Mouse (Mus musculus) hindbrain, embryonic 13.5 days (tissue): ENCODE results near the gene Myo10. TPM values are rescaled to one million over a fixed set of nuclear protein-coding genes. Genes with fewer than 3 reads are reported as not detected.

Source experiments
- ATAC-seq: fragments of 200-750 bp; cut with Nextera tagmentation; 2 replicates; pipeline ENCODE4 v1.8.0; 2017; ENCODE audit warnings: moderate TSS enrichment; ENCODE audit not compliant: low FRiP score
- H3K27ac ChIP-seq: fragments of 300-500 bp; sonication (generic); 2 replicates; pipeline ENCODE4 v1.5.1; 2015; ENCODE audit warnings: inconsistent platforms, mild to moderate bottlenecking, moderate library complexity
- H3K27me3 ChIP-seq: fragments of 300-500 bp; sonication (generic); 2 replicates; pipeline ENCODE4 v1.6.1; 2015; ENCODE audit warnings: mild to moderate bottlenecking, inconsistent platforms
- H3K36me3 ChIP-seq: fragments of 300-500 bp; sonication (generic); 2 replicates; pipeline ENCODE4 v1.6.1; 2015; ENCODE audit warnings: mild to moderate bottlenecking, inconsistent platforms
- H3K4me1 ChIP-seq: fragments of 300-500 bp; sonication (generic); replicated peaks from 2 replicates; pipeline ENCODE4 v1.6.1; 2015; ENCODE audit warnings: inconsistent platforms
- H3K4me2 ChIP-seq: fragments of 300-500 bp; sonication (generic); 2 replicates; pipeline ENCODE4 v1.6.1; 2015; ENCODE audit warnings: inconsistent platforms, mild to moderate bottlenecking, moderate library complexity
- H3K4me3 ChIP-seq: fragments of 300-500 bp; sonication (generic); 2 replicates; pipeline ENCODE4 v1.5.1; 2015; ENCODE audit warnings: mild to moderate bottlenecking, inconsistent platforms
- H3K9ac ChIP-seq: fragments of 300-500 bp; sonication (generic); 2 replicates; pipeline ENCODE4 v1.6.1; 2015; ENCODE audit warnings: mild to moderate bottlenecking, inconsistent platforms
- H3K9me3 ChIP-seq: fragments of 300-500 bp; sonication (generic); 2 replicates; pipeline ENCODE4 v1.6.1; 2016; ENCODE audit warnings: inconsistent platforms
- WGBS: fragments of 180-500 bp; shearing (Covaris S2); methylation state at CpG from one replicate; pipeline ENCODE4 v1.1.7; 2015; 5-methylcytosine and 5-hydroxymethylcytosine counted together
- polyA plus RNA-seq: library from polyadenylated mRNA; unstranded; fragments of >200 nt; fragmentation: Nextera tagmentation; extraction: Ambion mirVana; gene quantifications from 2 replicates; pipeline ENCODE4 v1.2.1, GENCODE M21; 2015

The Myo10 gene
- polyA plus RNA-seq, 1 experiment from 2014 or later = 26.6 TPM

GRCm38 (mm10) chr15:25673231-25673980 lies 51.1 kb downstream of the Myo10 start:
- Histone ChIP-seq H3K9ac (no peak overlapping the region), H3K9me3 (no peaks in the 10 kb centered on the region), H3K36me3 (no peaks in the 10 kb centered on the region), H3K27ac (peak overlapping the region; percentile 66), H3K27me3 (peaks cover 7% of the 10 kb centered on the region; the same call in 1 of the 2 replicates), H3K4me2 (no peak overlapping the region), H3K4me3 (no peak overlapping the region), H3K4me1 (peaks cover 53% of the 10 kb centered on the region)
- 36% methylated on average over 6 of the region's 6 CpGs for whole genome bisulfite sequencing
- ATAC-seq = peak; percentile 45

DNA sequence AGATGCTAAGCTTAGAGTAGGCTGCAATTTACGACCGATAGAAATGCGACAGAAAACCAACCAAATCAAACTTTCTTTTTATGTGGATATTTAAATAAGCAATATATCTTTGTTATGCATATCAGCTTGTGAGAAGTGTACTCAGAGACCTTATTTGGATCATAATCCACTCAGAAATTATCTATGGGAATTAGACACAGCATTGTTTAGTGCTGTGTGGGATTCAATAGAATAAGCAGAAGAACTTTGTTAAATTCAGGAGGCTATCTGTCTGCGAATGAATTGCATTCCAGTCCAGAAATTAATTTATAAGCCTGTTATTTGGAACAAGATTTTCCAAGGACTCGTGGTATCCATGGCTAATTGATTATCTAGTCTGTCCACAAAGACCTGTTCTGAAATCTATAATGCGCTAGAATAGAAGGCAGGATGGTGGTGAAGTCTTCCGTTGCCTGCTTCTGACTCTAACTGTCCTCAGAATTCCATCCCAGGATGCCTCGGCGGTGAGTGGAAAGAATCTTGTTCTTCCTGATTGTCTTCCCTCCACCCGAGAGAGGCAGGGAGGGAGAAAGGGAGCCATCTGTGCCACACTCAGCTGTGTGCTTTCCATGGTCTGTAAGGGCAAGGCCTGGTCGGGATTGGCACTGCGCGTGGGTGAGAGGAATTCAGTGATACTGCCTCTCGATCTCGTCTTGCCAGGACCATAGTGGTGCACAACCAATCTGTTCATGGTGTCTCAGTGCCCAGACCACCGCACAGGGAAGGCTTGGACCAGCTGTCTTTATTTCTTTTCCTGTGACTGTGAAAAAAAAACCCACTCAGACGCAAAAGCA lies 52.0 kb downstream of the Myo10 start:
- Histone ChIP-seq H3K4me2 (no peak overlapping the region), H3K4me1 (peaks cover 55% of the 10 kb centered on the region), H3K27ac (peak overlapping the region; percentile 66), H3K9ac (no peak overlapping the region), H3K27me3 (peaks cover 8% of the 10 kb centered on the region; the same call in 1 of the 2 replicates), H3K9me3 (no peaks in the 10 kb centered on the region), H3K4me3 (no peak overlapping the region), H3K36me3 (no peaks in the 10 kb centered on the region)
- 50% methylated on average over 17 of the region's 17 CpGs for WGBS
- ATAC-seq = peak; percentile 26; the same call in 1 of the 2 replicates

DNA sequence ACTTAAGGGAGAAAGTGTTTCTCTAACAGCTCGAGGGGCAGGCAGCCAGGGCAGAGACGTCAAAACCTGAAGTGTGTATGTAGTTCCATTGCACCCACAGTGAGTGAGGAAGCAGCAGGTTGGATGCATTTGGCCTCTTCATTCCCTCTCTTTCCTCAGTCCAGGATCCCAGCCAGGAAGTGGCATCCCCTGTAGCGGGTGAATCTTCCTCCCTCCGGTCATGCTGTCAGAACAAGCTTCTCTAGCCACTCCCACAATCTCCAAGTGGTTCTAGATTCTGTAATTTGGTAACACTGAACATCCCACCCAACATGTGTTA lies 52.6 kb downstream of the Myo10 start:
- Histone ChIP-seq H3K36me3 (no peaks in the 10 kb centered on the region), H3K9ac (no peak overlapping the region), H3K27me3 (peaks cover 8% of the 10 kb centered on the region; the same call in 1 of the 2 replicates), H3K27ac (peak overlapping the region; percentile 64; the same call in 1 of the 2 replicates), H3K4me1 (peaks cover 54% of the 10 kb centered on the region), H3K9me3 (no peaks in the 10 kb centered on the region), H3K4me3 (no peak overlapping the region), H3K4me2 (no peak overlapping the region)
- ATAC-seq = no peak
- 80% methylated on average over 4 of the region's 4 CpGs for WGBS

GRCm38 (mm10) chr15:25675359-25675758 lies 53.0 kb downstream of the Myo10 start:
- 72% methylated on average over 11 of the region's 11 CpGs for WGBS
- H3K9ac ChIP-seq = no peak overlapping the region
- H3K27me3 ChIP-seq = peaks cover 8% of the 10 kb centered on the region; the same call in 1 of the 2 replicates
- no peak overlapping the region for H3K4me2 ChIP-seq
- H3K27ac ChIP-seq = peak overlapping the region; percentile 74; the same call in 1 of the 2 replicates
- ATAC-seq = no peak
- no peaks in the 10 kb centered on the region for H3K9me3 ChIP-seq
- no peaks in the 10 kb centered on the region for H3K36me3 ChIP-seq
- H3K4me3 ChIP-seq = no peak overlapping the region
- H3K4me1 ChIP-seq = peaks cover 58% of the 10 kb centered on the region

DNA sequence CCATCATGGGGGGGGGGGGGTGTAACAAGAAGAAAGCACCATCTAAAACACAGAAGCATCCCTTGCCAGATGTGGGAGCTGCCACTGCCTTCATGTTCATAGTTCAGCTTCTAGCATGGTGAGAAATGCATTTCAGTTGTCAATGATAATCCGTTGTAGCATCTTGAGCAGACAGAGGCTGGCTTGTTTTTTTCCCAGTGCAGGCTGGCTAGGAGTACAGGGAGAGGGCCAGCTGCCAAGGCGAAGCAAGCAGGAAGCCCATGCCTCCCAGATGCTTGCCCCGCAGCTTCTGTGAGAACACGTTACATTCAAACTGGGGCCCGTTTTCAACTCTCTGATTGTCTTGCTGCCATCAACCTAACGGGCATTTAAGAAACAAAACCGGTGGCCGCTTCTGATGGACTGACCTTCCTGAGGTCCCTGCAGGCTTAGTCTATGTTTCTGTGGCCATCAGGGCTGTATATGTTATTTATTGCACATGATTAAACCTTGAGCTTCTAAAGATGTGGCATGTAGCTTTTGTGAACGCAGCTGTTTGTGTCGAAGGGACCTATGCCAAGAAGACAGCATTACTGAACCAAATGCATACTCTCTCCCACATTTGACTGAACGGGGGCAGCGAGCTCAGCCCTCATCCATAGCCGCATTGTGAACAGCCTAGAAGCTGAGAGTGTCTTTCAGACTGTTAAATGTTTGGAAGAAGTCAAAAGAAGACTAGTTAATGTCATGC lies 53.9 kb downstream of the Myo10 start:
- peaks cover 8% of the 10 kb centered on the region; the same call in 1 of the 2 replicates for H3K27me3 ChIP-seq
- H3K4me3 ChIP-seq = no peak overlapping the region
- no peak overlapping the region for H3K4me2 ChIP-seq
- no peak for ATAC-seq
- no peaks in the 10 kb centered on the region for H3K9me3 ChIP-seq
- 53% methylated on average over 13 of the region's 13 CpGs for WGBS
- peak overlapping the region; percentile 74 for H3K27ac ChIP-seq
- H3K4me1 ChIP-seq = peaks cover 65% of the 10 kb centered on the region
- H3K36me3 ChIP-seq = no peaks in the 10 kb centered on the region
- H3K9ac ChIP-seq = peak overlapping the region; percentile 2; the same call in 1 of the 2 replicates

DNA sequence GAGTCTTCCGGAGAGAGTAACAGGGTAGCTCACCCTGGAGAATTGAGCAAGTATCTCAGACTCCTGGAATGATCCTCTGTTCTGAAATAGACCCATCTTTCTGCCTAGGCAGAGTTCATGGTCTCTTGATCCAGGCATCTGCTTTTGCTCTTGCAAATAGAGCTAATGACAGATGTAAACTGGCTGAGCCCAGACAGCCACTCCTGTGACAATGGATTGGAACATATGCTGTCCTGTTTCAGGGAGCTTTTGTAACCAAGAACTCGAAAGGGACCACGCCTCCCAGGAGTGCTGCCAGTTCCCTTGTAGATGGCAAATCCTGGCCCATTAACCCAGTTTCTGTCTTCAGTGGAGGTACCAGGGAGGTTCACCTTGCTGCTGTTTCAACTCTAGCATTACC lies 56.8 kb downstream of the Myo10 start:
- Histone ChIP-seq H3K9ac (no peak overlapping the region), H3K4me2 (no peak overlapping the region), H3K4me3 (no peak overlapping the region), H3K4me1 (peaks cover 58% of the 10 kb centered on the region), H3K9me3 (no peaks in the 10 kb centered on the region), H3K27me3 (peaks cover 8% of the 10 kb centered on the region; the same call in 1 of the 2 replicates), H3K27ac (no peak overlapping the region), H3K36me3 (no peaks in the 10 kb centered on the region)
- no peak for ATAC-seq
- WGBS = 35% methylated on average over 3 of the region's 3 CpGs

- H3K4me2 ChIP-seq = no peak overlapping the region
- peaks cover 8% of the 10 kb centered on the region; the same call in 1 of the 2 replicates for H3K27me3 ChIP-seq
- no peak for ATAC-seq
- no peak overlapping the region for H3K27ac ChIP-seq
- no peak overlapping the region for H3K9ac ChIP-seq
- 88% methylated on average over 4 of the region's 4 CpGs for WGBS
- peaks cover 53% of the 10 kb centered on the region for H3K4me1 ChIP-seq
- no peaks in the 10 kb centered on the region for H3K36me3 ChIP-seq
- H3K4me3 ChIP-seq = no peak overlapping the region
- no peaks in the 10 kb centered on the region for H3K9me3 ChIP-seq
These were observed 57.3 kb downstream of the Myo10 start for GRCm38 (mm10) chr15:25679616-25680015.

DNA sequence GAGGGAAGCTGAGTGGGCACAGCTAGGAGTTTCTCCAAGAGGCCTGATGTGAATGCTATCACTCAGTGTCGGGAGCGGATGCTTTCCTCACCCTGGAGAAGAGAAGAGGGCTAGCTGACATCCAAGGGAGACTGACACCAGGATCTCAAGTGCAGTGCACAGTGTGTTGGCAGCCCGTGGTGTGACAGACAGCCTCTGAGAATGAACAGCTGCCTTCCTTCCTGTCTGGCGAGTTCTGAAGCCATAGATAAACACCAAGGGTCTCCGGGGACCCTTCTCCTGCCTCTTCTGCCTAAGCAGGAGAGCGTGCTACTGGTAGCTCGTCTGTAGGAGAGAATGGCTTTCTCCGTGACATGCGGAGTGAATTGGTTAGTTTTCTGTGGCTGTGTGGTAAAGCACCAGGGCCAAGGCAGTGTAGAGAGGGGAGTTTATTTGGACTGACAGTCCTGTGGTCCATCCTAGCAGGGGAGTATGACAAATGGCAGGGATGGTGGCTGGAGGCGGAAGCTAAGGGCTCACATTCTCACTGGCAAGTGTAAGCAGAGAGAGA lies 58.0 kb downstream of the Myo10 start:
- H3K27ac ChIP-seq = 0 out of 2 replicates have a peak overlapping the region, but pooled peaks have one; percentile 9
- 39% methylated on average over 10 of the region's 10 CpGs for WGBS
- no peaks in the 10 kb centered on the region for H3K36me3 ChIP-seq
- H3K9ac ChIP-seq = no peak overlapping the region
- H3K4me2 ChIP-seq = no peak overlapping the region
- no peak overlapping the region for H3K4me3 ChIP-seq
- peaks cover 8% of the 10 kb centered on the region; the same call in 1 of the 2 replicates for H3K27me3 ChIP-seq
- peaks cover 50% of the 10 kb centered on the region for H3K4me1 ChIP-seq
- H3K9me3 ChIP-seq = no peaks in the 10 kb centered on the region
- peak; percentile 63; the same call in 1 of the 2 replicates for ATAC-seq

- WGBS = 58% methylated on average over 13 of the region's 13 CpGs
- H3K9ac ChIP-seq = no peak overlapping the region
- peaks cover 4% of the 10 kb centered on the region; the same call in 1 of the 2 replicates for H3K27me3 ChIP-seq
- ATAC-seq = no peak
- no peaks in the 10 kb centered on the region for H3K9me3 ChIP-seq
- H3K4me3 ChIP-seq = no peak overlapping the region
- H3K36me3 ChIP-seq = no peaks in the 10 kb centered on the region
- 0 out of 2 replicates have a peak overlapping the region, but pooled peaks have one; percentile 12 for H3K27ac ChIP-seq
- H3K4me1 ChIP-seq = peaks cover 27% of the 10 kb centered on the region
- no peak overlapping the region for H3K4me2 ChIP-seq
These were observed 60.7 kb downstream of the Myo10 start for GRCm38 (mm10) chr15:25682953-25683507.

- 91% methylated on average over 9 of the region's 9 CpGs for WGBS
- no peak for ATAC-seq
- H3K4me1 ChIP-seq = peaks cover 23% of the 10 kb centered on the region
- H3K4me2 ChIP-seq = no peak overlapping the region
- H3K9me3 ChIP-seq = no peaks in the 10 kb centered on the region
- no peaks in the 10 kb centered on the region for H3K36me3 ChIP-seq
- no peak overlapping the region for H3K4me3 ChIP-seq
- H3K9ac ChIP-seq = no peak overlapping the region
- no peak overlapping the region for H3K27ac ChIP-seq
- no peaks in the 10 kb centered on the region for H3K27me3 ChIP-seq
These were observed 62.9 kb downstream of the Myo10 start for GRCm38 (mm10) chr15:25685186-25685585.

DNA sequence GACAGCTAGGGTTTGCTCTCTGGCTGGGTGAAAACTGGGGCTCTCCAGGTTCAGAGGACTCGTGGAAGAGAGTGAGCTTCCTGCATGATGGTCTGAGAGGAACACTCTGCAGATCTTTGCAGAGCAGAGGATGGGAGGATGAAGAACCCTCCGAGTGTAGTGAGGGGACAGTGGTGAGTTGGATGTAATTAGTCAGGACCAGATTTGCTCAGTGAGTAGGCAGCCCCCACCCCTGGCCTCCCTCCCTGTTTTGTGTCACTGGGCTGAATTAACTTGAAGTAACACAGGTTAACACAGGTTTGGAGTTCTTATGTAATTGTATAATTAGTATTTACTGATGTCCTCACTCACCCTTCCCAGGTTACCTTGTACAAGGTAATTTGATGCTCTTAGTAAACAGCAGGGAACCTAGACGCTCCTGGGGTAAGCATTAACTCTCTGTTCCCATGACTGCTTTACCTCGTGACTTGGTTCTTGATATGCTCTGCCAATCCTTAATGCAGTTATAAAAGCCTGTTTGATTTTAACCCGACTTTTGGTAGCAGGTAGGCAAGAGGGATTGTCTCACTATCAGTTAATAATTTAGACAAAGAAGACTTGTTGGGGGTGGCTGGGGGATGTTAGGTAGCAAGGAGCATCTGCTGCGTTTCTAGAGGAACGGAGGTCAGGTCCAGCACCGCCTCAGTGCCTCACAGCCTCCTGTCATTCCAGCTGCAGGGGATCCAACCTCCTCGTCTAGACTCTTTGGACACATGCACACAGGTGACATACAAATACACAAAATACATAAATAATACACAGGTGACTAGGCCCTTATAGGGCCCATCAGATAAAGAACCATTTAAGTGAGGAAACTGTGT lies 66.3 kb downstream of the Myo10 start:
- H3K9ac ChIP-seq = no peak overlapping the region
- 0 out of 2 replicates have a peak, but pooled peaks cover 3% of the 10 kb centered on the region for H3K27me3 ChIP-seq
- ATAC-seq = peak; percentile 15; the same call in 1 of the 2 replicates
- peaks cover 18% of the 10 kb centered on the region for H3K4me1 ChIP-seq
- WGBS = 61% methylated on average over 9 of the region's 9 CpGs
- H3K9me3 ChIP-seq = no peaks in the 10 kb centered on the region
- no peak overlapping the region for H3K27ac ChIP-seq
- no peak overlapping the region for H3K4me2 ChIP-seq
- no peak overlapping the region for H3K4me3 ChIP-seq
- no peaks in the 10 kb centered on the region for H3K36me3 ChIP-seq
